Mouse (Mus musculus) forebrain, embryonic 12.5 days (tissue): ENCODE measurements at regions not wholly inside any gene's neighbourhood (a gene's known extent, or its start where the extent isn't known, plus 50 kb on each side); places are given as distances from the start of the nearest gene placed in this dataset.

Experiments used
- ATAC-seq: fragments of 200-750 bp; cut with Nextera tagmentation; 2 replicates; pipeline ENCODE4 v1.8.0; 2017; ENCODE audit warnings: moderate TSS enrichment; ENCODE audit not compliant: low FRiP score
- H3K27ac ChIP-seq: fragments of 300-500 bp; sonication (generic); 2 replicates; pipeline ENCODE4 v1.5.1; 2016; ENCODE audit warnings: mild to moderate bottlenecking
- H3K27me3 ChIP-seq: fragments of 300-500 bp; sonication (generic); 2 replicates; pipeline ENCODE4 v1.6.1; 2016; ENCODE audit warnings: mild to moderate bottlenecking
- H3K36me3 ChIP-seq: fragments of 300-500 bp; sonication (generic); replicated peaks from 2 replicates; pipeline ENCODE4 v1.6.1; 2016; ENCODE audit warnings: mild to moderate bottlenecking
- H3K4me1 ChIP-seq: fragments of 300-500 bp; sonication (generic); 2 replicates; pipeline ENCODE4 v1.6.1; 2016
- H3K4me2 ChIP-seq: fragments of 300-500 bp; sonication (generic); 2 replicates; pipeline ENCODE4 v1.6.1; 2016; ENCODE audit warnings: mild to moderate bottlenecking, moderate library complexity
- H3K4me3 ChIP-seq: fragments of 300-500 bp; sonication (generic); replicated peaks from 2 replicates; pipeline ENCODE4 v1.5.1; 2016; ENCODE audit warnings: mild to moderate bottlenecking
- H3K9ac ChIP-seq: fragments of 300-500 bp; sonication (generic); 2 replicates; pipeline ENCODE4 v1.6.1; 2016; ENCODE audit warnings: mild to moderate bottlenecking
- H3K9me3 ChIP-seq: fragments of 300-500 bp; sonication (generic); 2 replicates; pipeline ENCODE4 v1.6.1; 2016
- WGBS: fragments of 180-500 bp; shearing (Covaris S2); methylation state at CpG from one replicate; pipeline ENCODE4 v1.1.7; 2016; 5-methylcytosine and 5-hydroxymethylcytosine counted together

- Histone ChIP-seq H3K27ac (no peak overlapping the region), H3K27me3 (peaks cover 72% of the 10 kb centered on the region), H3K9ac (peak overlapping the region; percentile 33; the same call in 1 of the 2 replicates), H3K36me3 (no peaks in the 10 kb centered on the region), H3K9me3 (no peaks in the 10 kb centered on the region), H3K4me2 (peak overlapping the region; percentile 53), H3K4me1 (peaks cover 14% of the 10 kb centered on the region), H3K4me3 (peak overlapping the region; percentile 27)
- under 1% methylated on average over 23 of the region's 23 CpGs for WGBS
- peak; percentile 81 for ATAC-seq
These were observed 100.7 kb downstream of the Chic2 start for GRCm38 (mm10) chr5:74943737-74944403.

GRCm38 (mm10) chr5:74941426-74941825 lies 103.1 kb downstream of the Chic2 start:
- ATAC-seq = no peak; the same call in 1 of the 2 replicates
- Histone ChIP-seq H3K4me1 (peaks cover 14% of the 10 kb centered on the region), H3K4me2 (no peak overlapping the region; the same call in 1 of the 2 replicates), H3K9me3 (no peaks in the 10 kb centered on the region), H3K4me3 (no peak overlapping the region), H3K36me3 (no peaks in the 10 kb centered on the region), H3K27ac (no peak overlapping the region), H3K9ac (no peak overlapping the region), H3K27me3 (peaks cover 59% of the 10 kb centered on the region)
- whole genome bisulfite sequencing = 2% methylated on average over 13 of the region's 13 CpGs

- no peak overlapping the region for H3K27ac ChIP-seq
These were observed 107.1 kb downstream of the Chic2 start for GRCm38 (mm10) chr5:74937416-74937940.

GRCm38 (mm10) chr5:74936087-74936486 lies 108.5 kb downstream of the Chic2 start:
- Histone ChIP-seq H3K4me1 (no peaks in the 10 kb centered on the region), H3K36me3 (no peaks in the 10 kb centered on the region), H3K27me3 (peaks cover 18% of the 10 kb centered on the region), H3K4me3 (no peak overlapping the region), H3K4me2 (no peak overlapping the region), H3K9ac (no peak overlapping the region), H3K9me3 (no peaks in the 10 kb centered on the region), H3K27ac (no peak overlapping the region)
- WGBS = 84% methylated on average over 5 of the region's 5 CpGs
- ATAC-seq = no peak

More at GRCm38 (mm10) chr5:74937416-74937940, 107.1 kb downstream of the Chic2 start:
- 34% methylated on average over 7 of the region's 7 CpGs for WGBS
- no peak overlapping the region for H3K4me3 ChIP-seq
- peaks cover 7% of the 10 kb centered on the region for H3K4me1 ChIP-seq
- no peak overlapping the region for H3K9ac ChIP-seq
- no peak for ATAC-seq
- no peak overlapping the region for H3K4me2 ChIP-seq
- H3K36me3 ChIP-seq = no peaks in the 10 kb centered on the region
- peaks cover 29% of the 10 kb centered on the region for H3K27me3 ChIP-seq
- no peaks in the 10 kb centered on the region for H3K9me3 ChIP-seq

- WGBS = 88% methylated on average over 8 of the region's 8 CpGs
- no peaks in the 10 kb centered on the region for H3K4me1 ChIP-seq
- no peak for ATAC-seq
- H3K27me3 ChIP-seq = peaks cover 16% of the 10 kb centered on the region
- H3K27ac ChIP-seq = no peak overlapping the region
- no peaks in the 10 kb centered on the region for H3K9me3 ChIP-seq
- no peak overlapping the region for H3K9ac ChIP-seq
- H3K36me3 ChIP-seq = no peaks in the 10 kb centered on the region
- H3K4me3 ChIP-seq = no peak overlapping the region
- H3K4me2 ChIP-seq = no peak overlapping the region
These were observed 108.9 kb downstream of the Chic2 start for GRCm38 (mm10) chr5:74935676-74936075.

GRCm38 (mm10) chr5:74933276-74933675 lies 111.3 kb downstream of the Chic2 start:
- ATAC-seq = no peak
- Histone ChIP-seq H3K4me3 (no peak overlapping the region), H3K4me1 (no peaks in the 10 kb centered on the region), H3K4me2 (no peak overlapping the region), H3K27me3 (no peaks in the 10 kb centered on the region), H3K36me3 (no peaks in the 10 kb centered on the region), H3K27ac (no peak overlapping the region), H3K9me3 (no peaks in the 10 kb centered on the region), H3K9ac (no peak overlapping the region)
- 87% methylated on average over 3 of the region's 3 CpGs for WGBS

GRCm38 (mm10) chr5:74932206-74932605 lies 112.4 kb downstream of the Chic2 start:
- Histone ChIP-seq H3K4me2 (no peak overlapping the region), H3K9ac (no peak overlapping the region), H3K27me3 (no peaks in the 10 kb centered on the region), H3K27ac (no peak overlapping the region), H3K9me3 (no peaks in the 10 kb centered on the region), H3K4me3 (no peak overlapping the region), H3K4me1 (no peaks in the 10 kb centered on the region), H3K36me3 (no peaks in the 10 kb centered on the region)
- 86% methylated on average over 13 of the region's 13 CpGs for WGBS
- ATAC-seq = no peak

GRCm38 (mm10) chr5:74931765-74932164 lies 112.8 kb downstream of the Chic2 start:
- no peak overlapping the region for H3K9ac ChIP-seq
- H3K4me1 ChIP-seq = no peaks in the 10 kb centered on the region
- no peaks in the 10 kb centered on the region for H3K9me3 ChIP-seq
- H3K27me3 ChIP-seq = no peaks in the 10 kb centered on the region
- WGBS = 87% methylated on average over 12 of the region's 12 CpGs
- ATAC-seq = no peak
- no peak overlapping the region for H3K4me3 ChIP-seq
- no peak overlapping the region for H3K27ac ChIP-seq
- no peak overlapping the region for H3K4me2 ChIP-seq
- no peaks in the 10 kb centered on the region for H3K36me3 ChIP-seq

GRCm38 (mm10) chr5:74927543-74927942 lies 117.0 kb downstream of the Chic2 start:
- H3K36me3 ChIP-seq = no peaks in the 10 kb centered on the region
- no peak overlapping the region for H3K27ac ChIP-seq
- ATAC-seq = no peak
- no peaks in the 10 kb centered on the region for H3K4me1 ChIP-seq
- H3K4me2 ChIP-seq = no peak overlapping the region
- no peak overlapping the region for H3K9ac ChIP-seq
- no peaks in the 10 kb centered on the region for H3K27me3 ChIP-seq
- H3K9me3 ChIP-seq = no peaks in the 10 kb centered on the region
- H3K4me3 ChIP-seq = no peak overlapping the region
- 88% methylated on average over 2 of the region's 2 CpGs for WGBS

- 91% methylated on average over 10 of the region's 10 CpGs for WGBS
- ATAC-seq = no peak
- no peak overlapping the region for H3K4me3 ChIP-seq
These were observed 118.8 kb downstream of the Chic2 start for GRCm38 (mm10) chr5:74925769-74926168.

GRCm38 (mm10) chr5:74924031-74924533 lies 120.5 kb downstream of the Chic2 start:
- Histone ChIP-seq H3K9me3 (no peaks in the 10 kb centered on the region), H3K4me2 (no peak overlapping the region), H3K27ac (no peak overlapping the region), H3K4me3 (no peak overlapping the region), H3K36me3 (no peaks in the 10 kb centered on the region), H3K4me1 (no peaks in the 10 kb centered on the region), H3K27me3 (no peaks in the 10 kb centered on the region), H3K9ac (no peak overlapping the region)
- ATAC-seq = no peak
- 89% methylated on average over 4 of the region's 4 CpGs for WGBS

More at GRCm38 (mm10) chr5:74925769-74926168, 118.8 kb downstream of the Chic2 start:
- no peaks in the 10 kb centered on the region for H3K36me3 ChIP-seq
- H3K27ac ChIP-seq = no peak overlapping the region
- H3K9ac ChIP-seq = no peak overlapping the region
- no peaks in the 10 kb centered on the region for H3K4me1 ChIP-seq
- H3K4me2 ChIP-seq = no peak overlapping the region
- no peaks in the 10 kb centered on the region for H3K27me3 ChIP-seq
- H3K9me3 ChIP-seq = no peaks in the 10 kb centered on the region

- Histone ChIP-seq H3K4me3 (no peak overlapping the region), H3K27ac (no peak overlapping the region), H3K36me3 (no peaks in the 10 kb centered on the region), H3K27me3 (no peaks in the 10 kb centered on the region), H3K9me3 (no peaks in the 10 kb centered on the region), H3K4me1 (no peaks in the 10 kb centered on the region), H3K9ac (no peak overlapping the region), H3K4me2 (no peak overlapping the region)
- no peak for ATAC-seq
- WGBS = 82% methylated on average over 2 of the region's 2 CpGs
These were observed 121.2 kb downstream of the Chic2 start for GRCm38 (mm10) chr5:74923337-74923736.

GRCm38 (mm10) chr5:74922881-74923280 lies 121.7 kb downstream of the Chic2 start:
- Histone ChIP-seq H3K27ac (no peak overlapping the region), H3K36me3 (no peaks in the 10 kb centered on the region), H3K9ac (no peak overlapping the region), H3K4me3 (no peak overlapping the region), H3K9me3 (no peaks in the 10 kb centered on the region), H3K4me1 (no peaks in the 10 kb centered on the region), H3K27me3 (no peaks in the 10 kb centered on the region), H3K4me2 (no peak overlapping the region)
- 89% methylated on average over 6 of the region's 6 CpGs for WGBS
- no peak for ATAC-seq
